20 mouse cellular contexts compared by ENCODE assay signal in the genomic region with DNA sequence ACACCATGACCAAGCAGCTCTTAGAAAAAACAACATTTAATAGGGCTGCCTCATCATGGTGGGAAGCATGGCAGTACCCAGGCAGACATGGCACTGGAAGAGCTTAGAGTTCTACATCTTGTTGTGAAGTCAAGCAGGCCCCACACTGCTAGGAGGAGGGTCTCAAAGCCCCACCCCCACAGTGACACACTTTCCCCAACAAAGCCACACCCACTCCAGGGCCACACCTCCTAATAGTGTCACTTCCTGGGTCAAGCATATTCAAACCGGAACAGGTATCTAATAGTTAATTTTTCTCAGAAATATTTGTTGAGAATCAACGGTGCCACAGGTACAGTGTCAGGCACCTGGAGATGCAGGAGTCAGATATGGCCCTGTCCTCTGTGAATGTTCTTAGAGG. TPM values are rescaled to one million over a fixed set of nuclear protein-coding genes. Genes with fewer than 3 reads are reported as not detected.
A peak's percentile ranks its signal among the peaks of the same experiment; 100 is the strongest.
DNase-seq lines count a peak whose midpoint lies in the region; TF ChIP-seq lines count a peak whose summit lies in the region.
"Had no signal": no experiment of that assay in that cellular context is flagged by ENCODE, and none has a peak within 500 bp of the region (broad histone marks: within the 10 kb centered on the region; RNA-seq: fewer than 3 reads in every experiment).

No protein-coding gene starts in this region.

- in situ Hi-C loops in CH12.LX (cut with MboI; ENCODE audit: low pct_ligation_motif_present, low pct_unique_long_range_greater_than_20kb, low sequenced_read_pairs), result no loop called here

- H3K4me3 ChIP-seq in CH12.LX (replicated peaks in 1 of 3; ENCODE audit: low read depth in 2 of 3, low read length in 2 of 3, poor library complexity in 1 of 3), result no peak overlapping the region
- H3K4me3 ChIP-seq: embryonic facial prominence, embryonic 13.5 days; embryonic facial prominence, embryonic 15.5 days; erythroblast, embryonic 14.5 days; forebrain, embryonic 10.5 days; forebrain, embryonic 12.5 days had no signal

- dilution Hi-C loops in CH12.LX (cut with MboI; ENCODE audit: extremely low pct_ligation_motif_present, extremely low pct_unique_long_range_greater_than_20kb, low sequenced_read_pairs), result no loop called here

- H3K4me2 ChIP-seq in CH12.LX (ENCODE audit: insufficient read depth, low read depth, poor library complexity, severe bottlenecking), result no peak overlapping the region
- H3K4me2 ChIP-seq: embryonic facial prominence, embryonic 13.5 days; embryonic facial prominence, embryonic 15.5 days; forebrain, embryonic 12.5 days had no signal

- TF ChIP-seq EP300 in CH12.LX (IDR thresholded peaks at IDR 0.05; ENCODE audit: low read length), result no peak

- no peak for TF ChIP-seq RAD21 in CH12.LX (IDR thresholded peaks at IDR 0.05; ENCODE audit: low read depth, low read length)

- H3K4me1 ChIP-seq in CH12.LX (ENCODE audit: control insufficient read depth in 1 of 2, insufficient read depth in 2 of 2), result peaks cover 14 to 36% of the 10 kb centered on the region in 2 experiments
- H3K4me1 ChIP-seq: embryonic facial prominence, embryonic 13.5 days; embryonic facial prominence, embryonic 15.5 days; forebrain, embryonic 10.5 days; forebrain, embryonic 12.5 days had no signal

- DNase-seq in A20 (ENCODE audit: low read depth, low spot score) (peak; percentile 92), CH12.LX (ENCODE audit: extremely low read depth) (no peak), ES-CJ7 (ENCODE audit: low read depth, low spot score) (peak; percentile 45)
- no peak for DNase-seq in heart, adult 11 months
- DNase-seq in embryo, embryonic 9.5 days (ENCODE audit: extremely low spot score), result no peak
- no peak for DNase-seq in kidney, adult 11 months
- DNase-seq: adrenal gland, adult 8-10 months; adrenal gland, postnatal 14 days; adrenal gland, postnatal 36 days; B cell, adult 2 months; cerebellum, adult 11-12 months; cerebellum, adult 2 months; cerebellum, adult 9-10 months; cerebellum, postnatal 10 days; cerebellum, postnatal 25 days had no signal

- no peaks in the 10 kb centered on the region for H3K36me3 ChIP-seq in CH12.LX (replicated peaks in 1 of 2; ENCODE audit: control insufficient read depth in 1 of 2, insufficient read depth in 1 of 2, low read length in 1 of 2)
- H3K36me3 ChIP-seq: embryonic facial prominence, embryonic 13.5 days; embryonic facial prominence, embryonic 15.5 days; forebrain, embryonic 10.5 days; forebrain, embryonic 12.5 days had no signal

- no peaks in the 10 kb centered on the region for H3K9me3 ChIP-seq in CH12.LX (replicated peaks; ENCODE audit: low read length)
- H3K9me3 ChIP-seq: embryonic facial prominence, embryonic 13.5 days; embryonic facial prominence, embryonic 15.5 days; forebrain, embryonic 10.5 days; forebrain, embryonic 12.5 days had no signal

- TF ChIP-seq POLR2A in CH12.LX (IDR thresholded peaks at IDR 0.05; ENCODE audit: low read depth, low read length), result no peak

- TF ChIP-seq CTCF in CH12.LX (conservative IDR thresholded peaks at IDR 0.05 in 1 of 2, IDR thresholded peaks at IDR 0.05 in 1 of 2; ENCODE audit: low read depth in 2 of 2, low read length in 2 of 2), result no peak

- no peak overlapping the region for H3K9ac ChIP-seq in CH12.LX (ENCODE audit: insufficient read depth, low read depth)
- H3K9ac ChIP-seq: embryonic facial prominence, embryonic 13.5 days; embryonic facial prominence, embryonic 15.5 days; forebrain, embryonic 12.5 days had no signal

- H3K79me2 ChIP-seq in CH12.LX (replicated peaks; ENCODE audit: control insufficient read depth, extremely low read depth, insufficient read depth, poor library complexity, severe bottlenecking), result no peaks in the 10 kb centered on the region

- no peak overlapping the region for H3K27ac ChIP-seq in CH12.LX (ENCODE audit: insufficient read depth, low read depth)
- H3K27ac ChIP-seq: embryonic facial prominence, embryonic 13.5 days; embryonic facial prominence, embryonic 15.5 days; forebrain, embryonic 10.5 days; forebrain, embryonic 12.5 days had no signal

- H3K27me3 ChIP-seq in CH12.LX (replicated peaks), result no peaks in the 10 kb centered on the region
- H3K27me3 ChIP-seq: embryonic facial prominence, embryonic 13.5 days; embryonic facial prominence, embryonic 15.5 days; forebrain, embryonic 12.5 days had no signal

TF ChIP-seq in CH12.LX, 34 proteins besides CTCF, POLR2A, EP300 and RAD21:
- TF ChIP-seq BHLHE40 (IDR thresholded peaks at IDR 0.05; ENCODE audit: low read depth, low read length), result no peak
- TF ChIP-seq ZKSCAN1 (IDR thresholded peaks at IDR 0.05; ENCODE audit: borderline replicate concordance, low read depth, low read length), result no peak
- no peak for TF ChIP-seq NRF1 (IDR thresholded peaks at IDR 0.05; ENCODE audit: low read depth, low read length)
- peak; percentile 33; the same call in 1 of the 2 replicates for TF ChIP-seq ELF1 (IDR thresholded peaks at IDR 0.05; ENCODE audit: low read depth, low read length)

RNA-seq across cellular contexts. Expression of a gene that starts 12.4 kb away (rescaled TPM):
- total RNA-seq in CH12.LX (2012; rRNA removed) (8.7 and 11.8 TPM in 2 replicates), CH12.LX (2014; rRNA removed) (6.5 and 7.4 TPM in 2 replicates)
- polyA plus RNA-seq in CH12.LX (2012; ENCODE audit: insufficient read length, low read depth), result 14.8 and 18.9 TPM in 2 replicates

RNA-seq across cellular contexts. Expression of a gene that starts 57.7 kb away (rescaled TPM):
- 16.2 and 23.2 TPM in 2 replicates for total RNA-seq in CH12.LX (2012; rRNA removed)
- 56.6 and 99.7 TPM in 2 replicates for total RNA-seq in CH12.LX (2014; rRNA removed)
- polyA plus RNA-seq in CH12.LX (2012; ENCODE audit: insufficient read length, low read depth), result 120 and 128 TPM in 2 replicates

Comparison
In these comparisons a context has a peak if more than half of its experiments do, and no peak if none do; other contexts are left out.
1. DNase-seq: peak in A20 (single experiment) and ES-CJ7 (single experiment); none in CH12.LX (single experiment), heart, adult 11 months (single experiment), embryo, embryonic 9.5 days (single experiment) and kidney, adult 11 months (single experiment).